Mouse (Mus musculus) C2C12 (cell line): ENCODE measurements around the gene Skap1. TPM values are rescaled to one million over a fixed set of nuclear protein-coding genes. Genes with fewer than 3 reads are reported as not detected.
A peak's percentile ranks its signal among the peaks of the same experiment; 100 is the strongest.

Experiments used
- H3K27me3 ChIP-seq: one replicate; pipeline ENCODE4 v1.6.1; 2011; ENCODE audit not compliant: control insufficient read depth, insufficient read depth, insufficient read length
- H3K36me3 ChIP-seq: one replicate; pipeline ENCODE4 v1.6.1; 2011; ENCODE audit not compliant: control insufficient read depth, insufficient read depth
- H3K4me3 ChIP-seq: one replicate; pipeline ENCODE4 v1.5.1; 2011; ENCODE audit warnings: mild to moderate bottlenecking, control low read depth; ENCODE audit not compliant: poor library complexity, insufficient read depth, severe bottlenecking
- H3K79me2 ChIP-seq: one replicate; pipeline ENCODE4 v1.6.1; 2011; ENCODE audit not compliant: control insufficient read depth, insufficient read depth
- H3K79me3 ChIP-seq: one replicate; pipeline ENCODE4 v1.6.1; 2011; ENCODE audit warnings: low read depth, control low read depth
- H3ac ChIP-seq: one replicate; pipeline ENCODE3; 2011; ENCODE audit warnings: low read depth; ENCODE audit not compliant: control insufficient read depth, insufficient read length
- CEBPB ChIP-seq: IDR thresholded peaks from one replicate; pipeline ENCODE4 v1.6.1; 2011; ENCODE audit warnings: low read depth, mild to moderate bottlenecking, control low read depth, moderate library complexity
- CTCF ChIP-seq: IDR thresholded peaks from one replicate; pipeline ENCODE4 v1.5.1; 2011; ENCODE audit not compliant: control insufficient read depth, insufficient read depth, insufficient read length
- FOSL1 ChIP-seq: IDR thresholded peaks from one replicate; pipeline ENCODE4 v1.8.0; 2011; ENCODE audit warnings: mild to moderate bottlenecking, low read length; ENCODE audit not compliant: poor library complexity, insufficient read depth, severe bottlenecking
- MAX ChIP-seq: IDR thresholded peaks from one replicate; pipeline ENCODE4 v1.6.1; 2011; ENCODE audit warnings: mild to moderate bottlenecking, control low read depth
- MYOD1 ChIP-seq: IDR thresholded peaks from one replicate; pipeline ENCODE4 v1.6.1; 2011; ENCODE audit warnings: low read depth; ENCODE audit not compliant: control insufficient read depth, insufficient read length
- MYOG ChIP-seq: IDR thresholded peaks from one replicate; pipeline ENCODE4 v1.6.1; 2011; ENCODE audit not compliant: control insufficient read depth, insufficient read length; ENCODE audit errors: extremely low read depth
- USF1 ChIP-seq: IDR thresholded peaks from one replicate; pipeline ENCODE4 v1.6.1; 2011; ENCODE audit warnings: low read depth, mild to moderate bottlenecking, control low read depth, moderate library complexity
- polyA plus RNA-seq: library from polyadenylated mRNA; unstranded; fragments of >200 nt; fragmentation: generic; extraction: Trizol; gene quantifications from one replicate; pipeline ENCODE4 v1.2.1, GENCODE M21; 2012; ENCODE audit warnings: missing spikeins

The Skap1 gene
- polyA plus RNA-seq, 1 experiment = 0.04 TPM

- H3K79me2 ChIP-seq = no peaks in the 10 kb centered on the region
- H3K79me3 ChIP-seq = no peaks in the 10 kb centered on the region
- TF ChIP-seq CTCF = no peak
- TF ChIP-seq USF1 = peak; percentile 75
- no peak for TF ChIP-seq MYOD1
- peaks cover 76% of the 10 kb centered on the region for H3K27me3 ChIP-seq
- no peak overlapping the region for H3ac ChIP-seq
- H3K4me3 ChIP-seq = no peak overlapping the region
- H3K36me3 ChIP-seq = no peaks in the 10 kb centered on the region
Measured at GRCm38 (mm10) chr11:96696842-96697455, 232.6 kb downstream of the Skap1 start.

GRCm38 (mm10) chr11:96697467-96697866 lies 233.1 kb downstream of the Skap1 start:
- Histone ChIP-seq H3K4me3 (no peak overlapping the region), H3ac (no peak overlapping the region), H3K36me3 (no peaks in the 10 kb centered on the region), H3K79me2 (no peaks in the 10 kb centered on the region), H3K79me3 (no peaks in the 10 kb centered on the region), H3K27me3 (peaks cover 72% of the 10 kb centered on the region)
- TF ChIP-seq CEBPB = no peak
- TF ChIP-seq USF1 = no peak
- no peak for TF ChIP-seq MYOG
- no peak for TF ChIP-seq MYOD1
- TF ChIP-seq CTCF = no peak
- TF ChIP-seq MAX = no peak
- no peak for TF ChIP-seq FOSL1

GRCm38 (mm10) chr11:96703813-96704212 lies 239.4 kb downstream of the Skap1 start:
- H3K79me3 ChIP-seq = no peaks in the 10 kb centered on the region
- H3K36me3 ChIP-seq = no peaks in the 10 kb centered on the region
- TF ChIP-seq CEBPB = no peak
- TF ChIP-seq MYOD1 = no peak
- TF ChIP-seq USF1 = no peak
- no peak for TF ChIP-seq CTCF
- no peak for TF ChIP-seq MAX
- no peak for TF ChIP-seq FOSL1
- TF ChIP-seq MYOG = no peak
- no peaks in the 10 kb centered on the region for H3K79me2 ChIP-seq
- H3K4me3 ChIP-seq = no peak overlapping the region
- H3K27me3 ChIP-seq = peaks cover 71% of the 10 kb centered on the region
- H3ac ChIP-seq = no peak overlapping the region

GRCm38 (mm10) chr11:96711268-96711667 lies 246.9 kb downstream of the Skap1 start:
- H3K27me3 ChIP-seq = peaks cover 57% of the 10 kb centered on the region
- TF ChIP-seq MAX = no peak
- no peak for TF ChIP-seq MYOD1
- no peak for TF ChIP-seq FOSL1
- TF ChIP-seq CTCF = no peak
- no peak for TF ChIP-seq MYOG
- TF ChIP-seq USF1 = no peak
- TF ChIP-seq CEBPB = no peak
- H3K79me2 ChIP-seq = no peaks in the 10 kb centered on the region
- no peaks in the 10 kb centered on the region for H3K36me3 ChIP-seq
- H3ac ChIP-seq = no peak overlapping the region
- H3K4me3 ChIP-seq = no peak overlapping the region
- H3K79me3 ChIP-seq = no peaks in the 10 kb centered on the region

GRCm38 (mm10) chr11:96711670-96712069 lies 247.3 kb downstream of the Skap1 start:
- no peaks in the 10 kb centered on the region for H3K79me3 ChIP-seq
- peaks cover 53% of the 10 kb centered on the region for H3K27me3 ChIP-seq
- H3K36me3 ChIP-seq = no peaks in the 10 kb centered on the region
- no peaks in the 10 kb centered on the region for H3K79me2 ChIP-seq
- TF ChIP-seq FOSL1 = no peak
- TF ChIP-seq MYOD1 = no peak
- TF ChIP-seq MAX = no peak
- no peak overlapping the region for H3ac ChIP-seq
- no peak overlapping the region for H3K4me3 ChIP-seq

- H3K79me3 ChIP-seq = no peaks in the 10 kb centered on the region
- H3K79me2 ChIP-seq = no peaks in the 10 kb centered on the region
- H3K4me3 ChIP-seq = no peak overlapping the region
- TF ChIP-seq MYOD1 (no peak), CEBPB (no peak), FOSL1 (no peak), USF1 (peak; percentile 51), MAX (no peak)
- no peaks in the 10 kb centered on the region for H3K36me3 ChIP-seq
- no peak overlapping the region for H3ac ChIP-seq
- peaks cover 45% of the 10 kb centered on the region for H3K27me3 ChIP-seq
Measured at GRCm38 (mm10) chr11:96713210-96714005, 249.0 kb downstream of the Skap1 start.
